Comparison of ENCODE assay signal across 7 mouse cellular contexts in the genomic region with DNA sequence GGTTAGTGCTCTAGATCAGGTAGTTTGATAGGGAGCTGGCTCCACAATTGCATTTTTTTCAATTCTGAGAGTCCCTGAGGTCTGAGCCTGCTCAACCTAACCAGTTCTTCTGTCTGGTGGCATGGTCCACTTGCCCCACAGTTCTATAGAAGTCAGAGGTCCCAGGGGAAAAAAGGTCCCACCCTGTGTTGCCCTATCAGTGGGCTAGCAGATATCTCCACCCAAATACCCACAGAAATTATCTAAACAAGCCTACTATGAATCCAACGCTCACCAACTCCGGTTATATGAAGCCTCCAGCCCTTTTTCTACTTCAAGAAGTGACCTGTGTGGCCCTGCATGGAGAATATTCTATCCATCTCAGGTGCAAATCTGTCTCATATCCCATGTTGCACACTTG. TPM values are rescaled to one million over a fixed set of nuclear protein-coding genes. Genes with fewer than 3 reads are reported as not detected.
DNase-seq lines count a peak whose midpoint lies in the region; ATAC-seq and TF ChIP-seq lines count a peak whose summit lies in the region.

No protein-coding gene starts in this region.

- no peaks in the 10 kb centered on the region for H3K79me2 ChIP-seq in MEL (ENCODE audit: control insufficient read depth, insufficient read depth, low read length, poor library complexity)

- H3K9ac ChIP-seq in kidney, embryonic 14.5 days (ENCODE audit: low read depth, low read length) = no peak overlapping the region
- H3K9ac ChIP-seq in MEL (ENCODE audit: control insufficient read depth, low read depth, low read length, poor library complexity, severe bottlenecking) = no peak overlapping the region
- peak overlapping the region; percentile 73 for H3K9ac ChIP-seq in liver, embryonic 12.5 days

- no peak overlapping the region for H3K4me2 ChIP-seq in kidney, embryonic 14.5 days (replicated peaks; ENCODE audit: low read depth, low read length)
- H3K4me2 ChIP-seq in liver, embryonic 12.5 days = peak overlapping the region; percentile 66

- WGBS in kidney, embryonic 14.5 days = 73% methylated on average over 2 of the region's 2 CpGs
- 57% methylated on average over 2 of the region's 2 CpGs for WGBS in bone marrow, adult 2 months
- 29% methylated on average over 2 of the region's 2 CpGs for WGBS in liver, embryonic 12.5 days (ENCODE audit: insufficient replicate concordance)

- TF ChIP-seq RAD21 in MEL (IDR thresholded peaks at IDR 0.05; ENCODE audit: low read depth, low read length) = no peak

- TF ChIP-seq CTCF in MEL (IDR thresholded peaks at IDR 0.05 in 2 of 3, conservative IDR thresholded peaks at IDR 0.05 in 1 of 3; ENCODE audit: control insufficient read depth in 1 of 3, insufficient read depth in 1 of 3, low read depth in 2 of 3, low read length in 3 of 3, poor library complexity in 1 of 3, severe bottlenecking in 1 of 3) = no peak
- no peak for TF ChIP-seq CTCF in bone marrow, adult 2 months (IDR thresholded peaks at IDR 0.05; ENCODE audit: control insufficient read depth, insufficient read depth, low read length)

- H3K4me3 ChIP-seq in kidney, embryonic 14.5 days (ENCODE audit: low read length) = no peak overlapping the region
- no peak overlapping the region for H3K4me3 ChIP-seq in MEL (ENCODE audit: control insufficient read depth in 1 of 2, insufficient read depth in 1 of 2, low read depth in 2 of 2, low read length in 2 of 2)
- H3K4me3 ChIP-seq in bone marrow, adult 2 months (replicated peaks; ENCODE audit: control insufficient read depth, low read depth, low read length) = no peak overlapping the region
- peak overlapping the region; percentile 18; the same call in 1 of the 2 replicates for H3K4me3 ChIP-seq in liver, embryonic 12.5 days

- no peak overlapping the region for H3K27ac ChIP-seq in kidney, embryonic 14.5 days (ENCODE audit: low read depth, low read length)
- H3K27ac ChIP-seq in MEL (ENCODE audit: control insufficient read depth, low read depth, low read length) = no peak overlapping the region
- peak overlapping the region; percentile 75; the same call in 1 of the 2 replicates for H3K27ac ChIP-seq in bone marrow, adult 2 months (ENCODE audit: control insufficient read depth, insufficient read depth, low read depth, low read length, poor library complexity)
- H3K27ac ChIP-seq in liver, embryonic 12.5 days = peak overlapping the region; percentile 99

- TF ChIP-seq POLR2A in MEL (IDR thresholded peaks at IDR 0.05; ENCODE audit: control insufficient read depth in 1 of 2, insufficient read depth in 1 of 2, low read depth in 1 of 2, low read length in 2 of 2, poor library complexity in 1 of 2) = no peak
- TF ChIP-seq POLR2A in bone marrow, adult 2 months (IDR thresholded peaks at IDR 0.05; ENCODE audit: borderline replicate concordance, control insufficient read depth, low read depth, low read length) = no peak

- H3K27me3 ChIP-seq in kidney, embryonic 14.5 days (ENCODE audit: control insufficient read depth, insufficient read depth, low read length) = no peaks in the 10 kb centered on the region
- H3K27me3 ChIP-seq in MEL (ENCODE audit: control insufficient read depth in 1 of 2, insufficient read depth in 2 of 2, low read length in 2 of 2) = no peaks in the 10 kb centered on the region
- H3K27me3 ChIP-seq in liver, embryonic 12.5 days (replicated peaks) = no peaks in the 10 kb centered on the region

- no peaks in the 10 kb centered on the region for H3K36me3 ChIP-seq in kidney, embryonic 14.5 days (ENCODE audit: control insufficient read depth, insufficient read depth, low read length)
- peaks cover 0 to 19% of the 10 kb centered on the region in 2 experiments; a peak in 2 of 4 replicates for H3K36me3 ChIP-seq in MEL (ENCODE audit: control insufficient read depth in 1 of 2, insufficient read depth in 2 of 2, low read length in 2 of 2)
- no peaks in the 10 kb centered on the region for H3K36me3 ChIP-seq in liver, embryonic 12.5 days

- H3K9me3 ChIP-seq in kidney, embryonic 14.5 days (ENCODE audit: control insufficient read depth, low read length) = no peaks in the 10 kb centered on the region
- H3K9me3 ChIP-seq in MEL (replicated peaks; ENCODE audit: insufficient read depth, low read length) = no peaks in the 10 kb centered on the region
- H3K9me3 ChIP-seq in liver, embryonic 12.5 days (replicated peaks) = no peaks in the 10 kb centered on the region

- DNase-seq in kidney, postnatal 4 days = no peak
- DNase-seq in MEL (ENCODE audit: low read depth, low spot score) = peak; percentile 28
- DNase-seq in frontal cortex, adult 2 months (ENCODE audit: extremely low spot score in 1 of 2, low spot score in 1 of 2) = no peak
- no peak for DNase-seq in gastrocnemius, postnatal 25 days

- 0 out of 2 replicates have a peak, but pooled peaks have one; percentile 2 for ATAC-seq in kidney, embryonic 14.5 days (ENCODE audit: low FRiP score, low TSS enrichment)
- ATAC-seq in liver, embryonic 12.5 days = peak; percentile 80

- peaks cover 6% of the 10 kb centered on the region; the same call in 1 of the 2 replicates for H3K4me1 ChIP-seq in kidney, embryonic 14.5 days (ENCODE audit: control insufficient read depth, insufficient read depth, low read length)
- peaks cover 7 to 23% of the 10 kb centered on the region in 2 experiments for H3K4me1 ChIP-seq in MEL (ENCODE audit: control insufficient read depth in 1 of 2, insufficient read depth in 2 of 2, low read length in 2 of 2)
- peaks cover 9% of the 10 kb centered on the region for H3K4me1 ChIP-seq in bone marrow, adult 2 months (ENCODE audit: control insufficient read depth, insufficient read depth, low read length)
- H3K4me1 ChIP-seq in liver, embryonic 12.5 days = peaks cover 96% of the 10 kb centered on the region

- peak; percentile 35 to 71; a peak in 3 of 4 replicates for TF ChIP-seq EP300 in MEL (IDR thresholded peaks at IDR 0.05; ENCODE audit: low read depth in 1 of 2, low read length in 2 of 2)

TF ChIP-seq in MEL, 35 proteins besides CTCF, POLR2A, EP300 and RAD21:
- TF ChIP-seq GABPA (IDR thresholded peaks at IDR 0.05; ENCODE audit: low read depth, low read length) = no peak
- 0 out of 2 replicates have a peak, but pooled peaks have one; percentile 43 for TF ChIP-seq TCF12 (IDR thresholded peaks at IDR 0.05; ENCODE audit: low read depth, low read length)
- peak; percentile 43 for TF ChIP-seq GATA1 (IDR thresholded peaks at IDR 0.05; ENCODE audit: low read depth, low read length)
- no peak for TF ChIP-seq NELFE (IDR thresholded peaks at IDR 0.05; ENCODE audit: low read depth, low read length)

RNA-seq across cellular contexts. Expression of a gene that starts 20.9 kb away (rescaled TPM):
- 39.8 and 45.0 TPM in 2 replicates for polyA plus RNA-seq in kidney, embryonic 14.5 days (2014; fragmentation: Nextera tagmentation; extraction: Ambion mirVana)
- 30.5 and 38.8 TPM in 2 replicates for total RNA-seq in MEL (2012; rRNA removed)
- 10 to 100 TPM in 1 of 2 experiments, not detected in 1; 31.5 TPM for polyA plus RNA-seq in MEL (2012; ENCODE audit: insufficient read depth in 1 of 2, insufficient read length in 2 of 2, low read depth in 1 of 2, low replicate concordance in 2 of 2, missing spikeins in 1 of 2)
- polyA plus RNA-seq in bone marrow, adult 2 months (2011; ENCODE audit: insufficient read depth, insufficient read length, low replicate concordance, missing spikeins) = 92.1 and 108 TPM in 2 replicates
- polyA plus RNA-seq in liver, embryonic 12.5 days (2016; fragmentation: Nextera tagmentation; extraction: Ambion mirVana) = 108 and 113 TPM in 2 replicates
- 33.4 and 44.2 TPM in 2 replicates for polyA plus RNA-seq in frontal cortex, adult 2 months (2012; rRNA removed)
- total RNA-seq in gastrocnemius, postnatal 25 days (2021) = 1 to 10 TPM; 2.8 to 3.5 TPM

Comparison
In these comparisons a context has a peak if more than half of its experiments do, and no peak if none do; other contexts are left out.
1. H3K27ac ChIP-seq: peak in bone marrow, adult 2 months (single experiment) and liver, embryonic 12.5 days (single experiment); none in kidney, embryonic 14.5 days (single experiment) and MEL (single experiment).